Mouse (Mus musculus) MEL (cell line): ENCODE results near the gene Ppp1r3d. TPM values are rescaled to one million over a fixed set of nuclear protein-coding genes. Genes with fewer than 3 reads are reported as not detected.

Source experiments
- DNase-seq: peaks from one replicate; pipeline ENCODE4 v3.0.0; 2011; ENCODE audit warnings: low read depth, low spot score
- H3K27ac ChIP-seq: 2 replicates; pipeline ENCODE4 v1.5.1; 2012; ENCODE audit warnings: low read depth, mild to moderate bottlenecking, control low read depth, low read length, moderate library complexity; ENCODE audit not compliant: control insufficient read depth
- H3K27me3 ChIP-seq, 2 experiments: fragments of 150-350 bp in 1 of 2; sonication (generic) in 1 of 2; 2 replicates each; pipeline ENCODE4 v1.6.1; 2012; ENCODE audit warnings: low read length in 2 of 2, mild to moderate bottlenecking in 2 of 2, improper control_type of control experiment in 1 of 2, moderate library complexity in 1 of 2; ENCODE audit not compliant: insufficient read depth in 2 of 2, control insufficient read depth in 1 of 2
- H3K36me3 ChIP-seq, 2 experiments: 2 replicates each; pipeline ENCODE4 v1.6.1; 2012 to 2014; ENCODE audit warnings: low read length in 2 of 2, improper control_type of control experiment in 1 of 2, inconsistent platforms in 1 of 2, mild to moderate bottlenecking in 1 of 2; ENCODE audit not compliant: insufficient read depth in 2 of 2, control insufficient read depth in 1 of 2
- H3K4me1 ChIP-seq, 2 experiments: fragments of 150-350 bp in 1 of 2; sonication (generic) in 1 of 2; 2 replicates each; pipeline ENCODE4 v1.6.1; 2012; ENCODE audit warnings: low read length in 2 of 2, improper control_type of control experiment in 1 of 2, mild to moderate bottlenecking in 1 of 2; ENCODE audit not compliant: insufficient read depth in 2 of 2, control insufficient read depth in 1 of 2
- H3K4me3 ChIP-seq, 2 experiments: fragments of 150-350 bp in 1 of 2; sonication (generic) in 1 of 2; 2 replicates each; pipeline ENCODE4 v1.5.1; 2012; ENCODE audit warnings: low read depth in 2 of 2, low read length in 2 of 2, mild to moderate bottlenecking in 2 of 2, moderate library complexity in 2 of 2, control low read depth in 1 of 2, improper control_type of control experiment in 1 of 2; ENCODE audit not compliant: control insufficient read depth in 1 of 2, insufficient read depth in 1 of 2
- H3K79me2 ChIP-seq: 2 replicates; pipeline ENCODE4 v1.6.1; 2012; ENCODE audit warnings: mild to moderate bottlenecking, low read length, moderate library complexity; ENCODE audit not compliant: control insufficient read depth, poor library complexity, insufficient read depth
- H3K9ac ChIP-seq: 2 replicates; pipeline ENCODE4 v1.6.1; 2012; ENCODE audit warnings: low read depth, mild to moderate bottlenecking, control low read depth, low read length, moderate library complexity; ENCODE audit not compliant: control insufficient read depth, poor library complexity, severe bottlenecking
- H3K9me3 ChIP-seq: fragments of 150-350 bp; sonication (generic); replicated peaks from 2 replicates; pipeline ENCODE4 v1.6.1; 2012; ENCODE audit warnings: mild to moderate bottlenecking, low read length, improper control_type of control experiment, moderate library complexity; ENCODE audit not compliant: insufficient read depth
- BHLHE40 ChIP-seq: IDR thresholded peaks from 2 replicates; pipeline ENCODE4 v1.6.1; 2012; ENCODE audit warnings: low read depth, mild to moderate bottlenecking, inconsistent platforms, low read length, improper control_type of control experiment, borderline replicate concordance
- E2F4 ChIP-seq: IDR thresholded peaks from 2 replicates; pipeline ENCODE4 v1.6.1; 2011; ENCODE audit warnings: low read depth, low read length, improper control_type of control experiment, borderline replicate concordance
- ELF1 ChIP-seq: IDR thresholded peaks from 2 replicates; pipeline ENCODE4 v1.6.1; 2014; ENCODE audit warnings: low read depth, mild to moderate bottlenecking, inconsistent platforms, low read length, improper control_type of control experiment, moderate library complexity
- EP300 ChIP-seq, 2 experiments: IDR thresholded peaks; 2 replicates each; pipeline ENCODE4 v1.6.1; 2011; ENCODE audit warnings: improper control_type of control experiment in 2 of 2, low read length in 2 of 2, low read depth in 1 of 2, mild to moderate bottlenecking in 1 of 2
- HCFC1 ChIP-seq: IDR thresholded peaks from 2 replicates; pipeline ENCODE4 v1.6.1; 2012; ENCODE audit warnings: low read depth, mild to moderate bottlenecking, inconsistent platforms, low read length, improper control_type of control experiment, moderate library complexity
- MAX ChIP-seq: IDR thresholded peaks from 2 replicates; pipeline ENCODE4 v1.6.1; 2011; ENCODE audit warnings: low read length, improper control_type of control experiment
- MEF2A ChIP-seq: IDR thresholded peaks from 2 replicates; pipeline ENCODE4 v1.6.1; 2014; ENCODE audit warnings: low read depth, mild to moderate bottlenecking, inconsistent platforms, low read length, improper control_type of control experiment; ENCODE audit not compliant: poor library complexity, insufficient replicate concordance, severe bottlenecking; ENCODE audit errors: extremely low read depth
- MYB ChIP-seq: IDR thresholded peaks from 2 replicates; pipeline ENCODE4 v1.6.1; 2011; ENCODE audit warnings: mild to moderate bottlenecking, low read depth, low read length, improper control_type of control experiment
- NELFE ChIP-seq: IDR thresholded peaks from 2 replicates; pipeline ENCODE4 v1.6.1; 2011; ENCODE audit warnings: low read depth, low read length, improper control_type of control experiment
- POLR2A ChIP-seq, 2 experiments: IDR thresholded peaks; 2 replicates each; pipeline ENCODE4 v1.6.1; 2011 to 2012; ENCODE audit warnings: low read length in 2 of 2, mild to moderate bottlenecking in 2 of 2, control low read depth in 1 of 2, improper control_type of control experiment in 1 of 2, low read depth in 1 of 2, moderate library complexity in 1 of 2; ENCODE audit not compliant: control insufficient read depth in 1 of 2, insufficient read depth in 1 of 2, poor library complexity in 1 of 2
- SIN3A ChIP-seq: IDR thresholded peaks from 2 replicates; pipeline ENCODE4 v1.6.1; 2012; ENCODE audit warnings: low read length, improper control_type of control experiment, inconsistent platforms
- TAL1 ChIP-seq: IDR thresholded peaks from 2 replicates; pipeline ENCODE4 v1.6.1; 2012; ENCODE audit warnings: mild to moderate bottlenecking, inconsistent platforms, low read length, moderate library complexity, mixed read lengths
- TCF12 ChIP-seq: IDR thresholded peaks from 2 replicates; pipeline ENCODE4 v1.6.1; 2014; ENCODE audit warnings: low read depth, mild to moderate bottlenecking, inconsistent platforms, low read length, improper control_type of control experiment, moderate library complexity
- UBTF ChIP-seq: IDR thresholded peaks from 2 replicates; pipeline ENCODE4 v1.6.1; 2012; ENCODE audit warnings: low read depth, mild to moderate bottlenecking, inconsistent platforms, low read length, improper control_type of control experiment, moderate library complexity, borderline replicate concordance; ENCODE audit not compliant: insufficient read depth
- USF2 ChIP-seq, 2 experiments: IDR thresholded peaks; 2 replicates each; pipeline ENCODE4 v1.6.1; 2011 to 2012; ENCODE audit warnings: improper control_type of control experiment in 2 of 2, low read length in 2 of 2, borderline replicate concordance in 1 of 2, inconsistent platforms in 1 of 2, low read depth in 1 of 2, mild to moderate bottlenecking in 1 of 2; ENCODE audit not compliant: insufficient read depth in 1 of 2
- ZMIZ1 ChIP-seq: IDR thresholded peaks from 2 replicates; pipeline ENCODE4 v1.6.1; 2012; ENCODE audit warnings: low read depth, mild to moderate bottlenecking, inconsistent platforms, low read length, improper control_type of control experiment, moderate library complexity
- ZNF384 ChIP-seq: IDR thresholded peaks from 2 replicates; pipeline ENCODE4 v1.6.1; 2012; ENCODE audit warnings: low read depth, mild to moderate bottlenecking, inconsistent platforms, low read length, improper control_type of control experiment
- polyA plus RNA-seq, 2 experiments: library from polyadenylated mRNA; stranded (reverse) in 1 of 2; unstranded in 1 of 2; fragments of >175 nt in 1 of 2; fragments of >200 nt in 1 of 2; gene quantifications; 2 replicates each; pipeline versions ENCODE4 v1.2.1 to v1.2.4; 2012; ENCODE audit warnings: low replicate concordance in 2 of 2, low read depth in 1 of 2; ENCODE audit not compliant: insufficient read length in 2 of 2, insufficient read depth in 1 of 2, missing spikeins in 1 of 2
- total RNA-seq: library from RNA; depleted of rRNA; stranded (reverse); fragments of 300-350 nt; gene quantifications from 2 replicates; pipeline ENCODE4 v1.2.3, GENCODE M21; 2012; rRNA removed

Gene Ppp1r3d
- total RNA-seq (not detected in 2 replicates), polyA plus RNA-seq (not detected)

GRCm38 (mm10) chr2:178414261-178415149, at the start of gene Ppp1r3d, which contains the start of gene Fam217b:
Gene Ppp1r3d (minus strand): TSS chr2:178414472.
Gene Fam217b (plus strand): TSS chr2:178414524.
- DNase-seq = no peak
- Histone ChIP-seq H3K27me3 (no peaks in the 10 kb centered on the region), H3K27ac (no peak within 1 kb of the TSS), H3K79me2 (no peaks in the 10 kb centered on the region), H3K4me3 (no peak within 1 kb of the TSS), H3K9me3 (no peaks in the 10 kb centered on the region), H3K4me1 (no peaks in the 10 kb centered on the region), H3K36me3 (no peaks in the 10 kb centered on the region), H3K9ac (no peak within 1 kb of the TSS)
- TF ChIP-seq NELFE = no peak
- no peak for TF ChIP-seq ZMIZ1
- no peak for TF ChIP-seq SIN3A
- no peak for TF ChIP-seq POLR2A (IDR thresholded peaks at IDR 0.05; ENCODE audit: control insufficient read depth in 1 of 2, insufficient read depth in 1 of 2, low read depth in 1 of 2, low read length in 2 of 2, poor library complexity in 1 of 2)
- no peak for TF ChIP-seq MEF2A
- TF ChIP-seq E2F4 = no peak
- no peak for TF ChIP-seq EP300 (IDR thresholded peaks at IDR 0.05; ENCODE audit: low read depth in 1 of 2, low read length in 2 of 2)
- TF ChIP-seq ELF1 = no peak
- no peak for TF ChIP-seq MAX
- no peak for TF ChIP-seq TCF12
- no peak for TF ChIP-seq BHLHE40
- TF ChIP-seq HCFC1 = no peak
- TF ChIP-seq MYB = no peak
- no peak for TF ChIP-seq TAL1

GRCm38 (mm10) chr2:178460353-178460752, 46.1 kb upstream of the Ppp1r3d start:
- H3K4me1 ChIP-seq = no peaks in the 10 kb centered on the region
- no peak overlapping the region for H3K4me3 ChIP-seq
- H3K79me2 ChIP-seq = no peaks in the 10 kb centered on the region
- H3K27ac ChIP-seq = no peak overlapping the region
- TF ChIP-seq MEF2A (no peak), EP300 (IDR thresholded peaks at IDR 0.05; ENCODE audit: low read depth in 1 of 2, low read length in 2 of 2) (no peak), BHLHE40 (no peak), UBTF (no peak), E2F4 (no peak), ZNF384 (no peak), USF2 (IDR thresholded peaks at IDR 0.05; ENCODE audit: borderline replicate concordance in 1 of 2, insufficient read depth in 1 of 2, low read depth in 1 of 2, low read length in 2 of 2) (no peak)
- no peak overlapping the region for H3K9ac ChIP-seq
- no peaks in the 10 kb centered on the region for H3K36me3 ChIP-seq
- no peak for DNase-seq
- H3K9me3 ChIP-seq = no peaks in the 10 kb centered on the region
- H3K27me3 ChIP-seq = no peaks in the 10 kb centered on the region
